Mouse (Mus musculus): ENCODE measurements around the gene Dlgap1.
A peak's percentile ranks its signal among the peaks of the same experiment; 100 is the strongest.

The Dlgap1 gene

GRCm38 (mm10) chr17:70462771-70463491 is 494.1 kb downstream of the Dlgap1 start:
- no peak for DNase-seq (ENCODE audit: low read depth)

GRCm38 (mm10) chr17:70466413-70466812 is 497.5 kb downstream of the Dlgap1 start:
- DNase-seq (ENCODE audit: low read depth), result no peak

GRCm38 (mm10) chr17:70470970-70471371 is 502.1 kb downstream of the Dlgap1 start:
- DNase-seq (ENCODE audit: low read depth), result no peak

DNA sequence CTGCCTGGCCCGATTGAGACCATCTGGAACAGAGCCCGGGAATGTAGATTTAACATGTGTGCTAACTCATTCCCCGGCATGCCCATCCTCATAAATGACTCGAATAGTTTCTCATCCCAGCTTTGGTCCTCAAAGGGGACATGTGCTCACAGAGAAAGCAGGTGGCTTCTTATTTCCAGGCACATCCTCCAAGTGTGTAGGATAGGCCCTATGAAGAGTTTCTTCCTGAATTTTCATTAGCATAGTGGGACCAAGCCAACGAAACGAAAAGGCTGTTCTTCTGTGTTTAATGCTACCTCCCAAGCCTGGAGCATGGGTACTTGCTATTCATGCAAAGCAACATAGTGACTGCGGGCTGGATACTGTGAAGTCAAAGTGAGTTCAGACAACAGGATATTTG is 503.3 kb downstream of the Dlgap1 start:
- no peak for DNase-seq (ENCODE audit: low read depth)

DNA sequence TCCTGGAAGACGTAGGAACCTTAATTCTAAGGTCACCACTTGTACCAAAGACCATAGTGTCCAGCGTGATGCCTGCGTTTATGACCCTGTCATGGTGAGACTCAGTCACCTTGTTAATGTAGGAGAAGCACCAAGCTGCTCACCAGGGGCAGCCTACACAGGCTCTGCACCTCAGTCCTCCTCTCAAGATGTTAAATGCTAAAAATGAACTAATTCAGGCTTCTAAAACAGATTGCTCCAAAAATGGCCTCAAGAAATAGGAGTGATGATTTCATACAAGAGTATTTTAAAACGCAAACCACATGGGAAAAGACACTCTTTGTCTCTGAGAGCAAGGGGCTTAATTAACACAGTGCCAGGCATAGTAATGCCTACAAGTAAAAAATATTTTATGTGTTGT is 505.0 kb downstream of the Dlgap1 start:
- no peak for DNase-seq (ENCODE audit: low read depth)

GRCm38 (mm10) chr17:70483716-70484115 is 514.8 kb downstream of the Dlgap1 start:
- no peak for DNase-seq (ENCODE audit: low read depth)

GRCm38 (mm10) chr17:70485668-70486067 is 516.8 kb downstream of the Dlgap1 start:
- peak; percentile 1 for DNase-seq (ENCODE audit: low read depth)

DNA sequence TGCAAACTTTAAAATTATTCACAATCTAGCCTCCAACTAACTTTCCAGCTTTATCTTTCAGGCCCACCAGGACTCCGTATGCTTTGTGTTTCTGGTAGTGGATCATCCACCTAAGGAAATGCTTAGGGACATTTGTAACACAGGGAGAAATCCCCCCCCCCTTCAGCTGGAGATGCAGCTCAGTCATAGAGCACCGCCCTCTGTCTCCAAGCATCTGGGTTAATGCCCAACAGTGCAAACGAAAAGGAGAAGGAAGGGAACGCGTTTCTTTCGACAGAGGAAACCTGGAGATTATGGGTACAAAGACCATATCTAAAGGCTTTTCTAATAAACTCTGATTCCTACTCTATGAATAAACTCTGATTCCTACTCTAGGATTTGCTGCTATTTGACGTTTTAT is 517.4 kb downstream of the Dlgap1 start:
- no peak for DNase-seq (ENCODE audit: low read depth)

DNA sequence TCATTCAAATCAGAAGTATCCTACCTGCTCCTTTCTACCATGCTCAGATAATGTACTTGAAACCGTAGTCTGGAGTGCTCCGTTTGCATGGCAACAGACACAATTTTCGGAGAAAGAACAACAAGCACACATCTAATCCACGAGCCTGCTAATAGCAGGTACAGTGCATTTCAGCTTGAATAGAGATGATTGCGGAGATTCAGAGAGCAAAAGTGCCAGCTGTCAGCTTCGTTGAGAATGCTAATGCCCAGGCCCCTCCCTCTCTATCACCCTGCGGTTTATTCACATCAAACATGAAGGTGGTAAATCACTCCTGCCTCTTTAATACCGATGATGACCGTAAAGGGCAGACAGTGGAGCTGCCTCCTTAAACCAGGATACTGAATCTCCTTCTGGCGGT is 518.0 kb downstream of the Dlgap1 start:
- no peak for DNase-seq (ENCODE audit: low read depth)

- DNase-seq (ENCODE audit: low read depth), result no peak
These were observed 520.0 kb downstream of the Dlgap1 start for GRCm38 (mm10) chr17:70488784-70489265.

DNA sequence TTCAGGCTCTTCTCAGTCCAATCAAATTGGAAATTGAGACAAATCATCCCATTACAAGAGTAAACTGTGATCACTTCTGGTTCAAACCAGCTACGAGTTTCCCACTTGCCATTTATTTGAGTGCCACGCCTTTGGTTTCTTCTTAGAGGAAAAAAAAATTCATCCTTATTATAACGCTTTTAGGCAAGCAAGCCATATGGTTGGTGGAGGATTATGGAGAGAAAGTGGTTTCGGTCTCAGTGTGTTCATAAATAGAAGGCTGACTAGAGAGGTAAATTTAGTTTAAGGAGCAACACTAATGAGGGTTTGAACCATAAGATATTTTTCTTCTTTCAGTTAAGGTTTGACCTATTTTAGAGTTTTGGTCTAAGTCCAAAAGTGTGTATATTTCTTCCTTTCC is 522.7 kb downstream of the Dlgap1 start:
- no peak for DNase-seq (ENCODE audit: low read depth)

DNA sequence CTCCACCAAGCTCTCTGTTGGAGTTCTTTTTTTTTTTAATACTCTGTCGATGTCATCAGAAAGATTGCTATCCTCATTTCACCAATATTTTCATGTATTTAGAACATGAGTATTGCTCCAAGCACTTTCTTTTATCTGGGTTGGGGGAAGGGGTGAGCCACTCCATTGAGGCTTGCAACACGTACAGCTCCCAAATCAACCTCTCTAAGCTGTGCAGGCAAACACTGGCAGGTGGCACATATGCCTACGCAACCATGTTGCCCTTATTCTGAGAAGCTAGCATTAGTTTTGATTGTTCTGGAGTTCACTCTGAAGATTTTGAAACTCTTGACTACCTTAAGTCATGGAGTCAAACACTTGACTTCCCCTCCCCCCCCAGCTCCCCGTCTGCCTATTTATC is 525.5 kb downstream of the Dlgap1 start:
- DNase-seq (ENCODE audit: low read depth), result no peak

- DNase-seq (ENCODE audit: low read depth), result no peak
These were observed 529.4 kb downstream of the Dlgap1 start for GRCm38 (mm10) chr17:70498256-70498655.

- DNase-seq (ENCODE audit: low read depth), result no peak
These were observed 533.1 kb downstream of the Dlgap1 start for GRCm38 (mm10) chr17:70501933-70502332.

GRCm38 (mm10) chr17:70507759-70508158 is 538.9 kb downstream of the Dlgap1 start:
- no peak for DNase-seq (ENCODE audit: low read depth)

DNA sequence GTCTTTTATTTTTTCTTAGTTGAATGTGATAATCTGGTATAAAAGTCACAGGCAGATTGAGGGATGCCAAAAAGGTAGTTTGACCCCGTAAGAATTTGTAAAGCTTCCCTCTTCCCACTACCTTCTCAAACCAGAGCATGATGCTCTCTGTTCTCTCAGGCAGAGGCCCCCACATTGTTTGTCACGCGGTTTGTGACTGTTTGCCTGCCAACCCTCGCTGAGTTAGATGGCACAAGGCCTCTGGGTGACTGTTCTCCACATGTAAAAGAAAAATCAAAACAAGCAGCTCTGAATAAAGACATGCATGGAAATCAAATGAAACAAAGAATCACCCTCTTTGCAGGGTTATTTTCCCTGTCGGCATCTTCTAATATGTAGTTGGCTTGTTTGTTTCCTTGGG is 541.6 kb downstream of the Dlgap1 start:
- DNase-seq (ENCODE audit: low read depth), result no peak

DNA sequence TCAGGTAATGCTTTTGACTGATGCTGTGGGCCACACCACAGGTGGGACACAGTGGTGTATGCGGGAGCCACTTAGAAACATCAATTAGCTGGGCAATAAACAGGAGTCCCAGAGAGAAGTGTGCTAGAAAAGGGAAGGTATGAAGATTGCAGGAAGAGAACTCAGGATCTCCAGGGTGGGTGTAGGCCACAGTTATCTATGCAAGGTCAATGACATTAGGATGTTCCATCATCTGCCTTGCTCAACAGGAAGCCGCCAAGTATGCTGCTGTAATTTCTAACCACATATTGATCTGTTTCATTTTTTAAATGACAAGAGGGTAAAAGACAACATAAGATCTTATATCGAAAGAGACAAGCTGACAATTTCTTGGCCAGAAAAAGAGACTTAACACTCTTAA is 542.5 kb downstream of the Dlgap1 start:
- no peak for DNase-seq (ENCODE audit: low read depth)

GRCm38 (mm10) chr17:70513736-70514135 is 544.9 kb downstream of the Dlgap1 start:
- DNase-seq (ENCODE audit: low read depth), result no peak

DNA sequence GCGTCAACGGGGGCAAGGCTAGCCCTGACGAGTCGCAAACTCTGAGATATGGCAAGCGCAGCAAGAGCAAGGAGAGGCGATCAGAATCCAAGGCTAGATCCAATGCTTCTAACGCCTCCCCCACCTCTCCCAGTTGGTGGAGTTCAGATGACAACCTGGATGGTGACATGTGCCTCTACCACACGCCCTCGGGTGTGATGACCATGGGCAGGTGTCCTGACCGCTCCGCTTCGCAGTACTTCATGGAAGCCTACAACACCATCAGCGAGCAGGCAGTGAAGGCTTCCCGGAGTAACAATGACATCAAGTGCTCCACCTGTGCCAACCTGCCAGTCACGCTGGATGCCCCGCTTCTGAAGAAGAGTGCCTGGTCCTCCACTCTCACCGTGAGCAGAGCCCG is 547.6 kb downstream of the Dlgap1 start:
- no peak for DNase-seq (ENCODE audit: low read depth)

DNA sequence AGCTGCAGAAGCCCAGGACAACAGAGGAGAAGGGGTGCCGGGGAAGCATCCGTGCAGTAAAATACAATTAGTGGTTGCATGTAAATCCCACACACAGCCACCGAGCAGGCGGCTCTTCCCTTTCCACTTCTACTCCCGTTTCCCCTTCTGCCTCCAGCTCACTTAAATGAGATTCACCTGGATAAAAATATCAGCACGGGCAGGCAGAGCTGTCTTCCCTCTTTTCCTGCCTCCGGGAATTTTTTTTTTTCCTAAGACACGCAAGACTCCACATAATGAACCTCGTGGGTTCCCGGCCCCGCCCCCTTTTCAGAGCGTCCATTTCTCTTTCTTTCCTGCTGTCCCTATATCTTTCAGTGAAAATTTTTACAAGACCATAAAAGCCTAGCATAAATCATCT is 548.5 kb downstream of the Dlgap1 start:
- DNase-seq (ENCODE audit: low read depth), result no peak

DNA sequence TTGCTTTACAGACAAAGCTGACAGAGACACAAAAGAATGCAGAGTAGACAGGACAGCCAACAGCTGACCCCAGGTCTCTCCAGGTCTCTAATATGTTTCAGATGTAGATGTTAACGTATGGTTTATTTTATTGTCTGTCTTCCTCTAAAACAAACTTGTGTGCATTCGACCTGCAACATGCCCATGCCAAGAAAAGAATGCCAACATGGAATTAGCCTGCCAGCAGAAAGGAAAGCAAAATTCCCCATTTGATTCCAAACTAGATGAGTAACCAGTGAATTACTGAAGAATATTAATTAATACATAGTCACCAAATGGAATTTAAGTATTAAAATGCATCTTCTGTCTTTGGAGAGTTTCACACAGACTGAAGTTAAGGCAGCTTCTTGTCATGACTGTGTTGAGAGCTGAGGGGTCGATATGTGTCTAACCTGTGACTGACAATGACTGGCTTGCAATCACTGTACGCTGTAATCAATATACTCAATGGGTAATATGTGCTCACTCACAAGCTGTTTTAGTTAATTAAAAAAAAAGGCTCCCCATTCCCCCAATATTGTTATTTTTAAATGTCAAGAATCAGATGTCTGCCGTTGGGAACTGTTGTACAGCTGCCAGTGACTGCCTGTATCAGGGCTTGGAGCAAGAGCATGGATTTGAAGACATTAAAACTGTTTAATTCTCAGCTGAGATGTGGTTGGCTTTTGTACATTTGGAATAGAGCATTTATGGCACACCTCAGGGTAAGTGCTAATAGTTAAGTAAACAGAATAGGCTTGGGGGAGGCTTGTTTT is 552.4 kb downstream of the Dlgap1 start:
- DNase-seq (ENCODE audit: low read depth), result no peak

GRCm38 (mm10) chr17:70521971-70522370 is 553.1 kb downstream of the Dlgap1 start:
- DNase-seq (ENCODE audit: low read depth), result no peak

DNA sequence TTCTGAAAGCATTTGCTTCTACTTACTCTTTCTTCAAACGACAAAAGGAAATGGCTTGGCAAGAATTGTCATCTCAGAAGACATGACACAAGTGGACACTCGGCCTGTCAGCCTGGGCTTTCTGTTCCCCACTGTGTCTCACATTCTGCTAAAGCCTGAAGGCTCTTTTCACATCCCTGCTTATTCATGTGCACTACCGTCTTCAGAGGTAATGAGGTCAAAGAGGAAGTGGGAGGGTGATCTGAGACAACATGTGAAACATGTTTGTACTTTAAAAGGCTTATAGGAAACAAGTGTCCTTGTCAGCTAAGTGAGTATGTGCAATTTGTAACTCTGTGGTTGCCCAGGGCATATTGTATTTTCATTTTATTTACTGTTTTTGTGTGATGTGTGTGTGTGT is 557.1 kb downstream of the Dlgap1 start:
- no peak for DNase-seq (ENCODE audit: low read depth)

All from induced T-regulatory cell, adult 2 months (primary cell).